Mouse (Mus musculus) heart, adult 2 months (tissue): Measurements from ENCODE around the gene Foxo1.

Experiments used
- CTCF ChIP-seq: fragments of 200-600 bp; IDR thresholded peaks from 2 replicates; pipeline ENCODE4 v1.8.1; 2022; ENCODE audit warnings: antibody characterized with exemption, mild to moderate bottlenecking, moderate library complexity
- POLR2A ChIP-seq: fragments of 200-500 bp; IDR thresholded peaks from 2 replicates; pipeline ENCODE4 v1.6.1; 2011; ENCODE audit warnings: mild to moderate bottlenecking, low read depth, low read length, control low read depth; ENCODE audit not compliant: insufficient read depth

DNA sequence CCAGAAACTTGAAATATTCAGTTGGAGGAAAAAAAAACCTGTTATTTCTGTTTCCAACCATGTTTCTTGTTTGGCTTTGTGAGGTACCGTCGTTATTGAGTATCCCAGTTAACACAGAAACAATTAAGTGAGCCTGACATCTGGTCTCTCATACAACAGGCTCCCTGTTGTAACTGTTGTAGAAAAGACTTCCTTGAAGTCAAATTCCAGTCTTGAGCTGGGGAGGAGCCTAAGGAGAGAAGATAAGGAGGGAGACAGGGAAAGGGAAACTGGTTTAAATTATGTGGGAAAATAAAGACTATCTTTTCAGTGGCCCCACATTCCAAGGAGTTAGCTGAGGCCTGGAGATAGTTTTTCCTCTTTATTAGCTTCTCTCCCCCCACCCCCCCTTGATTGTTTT lies 14.2 kb downstream of the Foxo1 start:
- no peak for TF ChIP-seq CTCF
- TF ChIP-seq POLR2A, result no peak
